ENCODE assay signal across 8 mouse cellular contexts in the genomic region with DNA sequence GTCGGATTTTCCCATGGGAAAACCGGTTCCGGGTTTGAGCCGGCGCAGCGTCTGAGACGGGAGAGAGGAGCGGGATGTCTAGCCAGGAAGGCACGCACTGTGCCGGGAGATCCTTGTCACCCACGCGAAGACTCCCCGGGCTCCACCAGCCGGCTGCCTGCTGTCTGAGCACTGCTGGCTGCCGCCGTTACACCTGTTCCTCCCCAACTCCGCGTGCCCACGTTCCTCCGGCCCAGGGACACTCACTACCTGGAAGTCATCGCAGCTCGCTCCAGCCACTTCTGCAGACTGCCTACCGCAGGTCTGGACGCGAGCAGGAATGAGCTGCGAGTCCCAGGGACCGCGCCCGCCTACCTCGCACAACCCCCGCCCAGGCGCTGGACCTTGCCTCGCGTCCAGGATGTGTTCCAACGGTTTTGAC. TPM values are rescaled to one million over a fixed set of nuclear protein-coding genes. Genes with fewer than 3 reads are reported as not detected.
DNase-seq lines count a peak whose midpoint lies in the region; ATAC-seq lines count a peak whose summit lies in the region.

A gene (minus strand): TSS at position 321 of the 421 bp plus-strand sequence.

- H3K27me3 ChIP-seq in forebrain, embryonic 14.5 days (replicated peaks; ENCODE audit: control insufficient read depth, insufficient read depth, low read length): peaks cover 63% of the 10 kb centered on the region
- H3K27me3 ChIP-seq in midbrain, embryonic 12.5 days: peaks cover 78% of the 10 kb centered on the region

- H3K36me3 ChIP-seq in forebrain, embryonic 14.5 days (ENCODE audit: control insufficient read depth, insufficient read depth, low read length): no peaks in the 10 kb centered on the region
- H3K36me3 ChIP-seq in midbrain, embryonic 12.5 days: no peaks in the 10 kb centered on the region

- 0 out of 2 replicates have a peak, but pooled peaks cover 2% of the 10 kb centered on the region for H3K4me1 ChIP-seq in forebrain, embryonic 14.5 days (ENCODE audit: control insufficient read depth, insufficient read depth, low read length)
- peaks cover 17% of the 10 kb centered on the region; the same call in 1 of the 2 replicates for H3K4me1 ChIP-seq in midbrain, embryonic 12.5 days

- peak within 1 kb of the TSS; percentile 11; the same call in 1 of the 2 replicates for H3K4me3 ChIP-seq in forebrain, embryonic 14.5 days (ENCODE audit: low read depth, low read length)
- H3K4me3 ChIP-seq in midbrain, embryonic 12.5 days: peak within 1 kb of the TSS; percentile 26

- ATAC-seq in forebrain, embryonic 14.5 days: no peak
- no peak for ATAC-seq in midbrain, embryonic 12.5 days (ENCODE audit: low FRiP score, low read depth)

- DNase-seq in kidney, adult 11 months: peak; percentile 5
- DNase-seq in kidney, adult 9 months: no peak
- DNase-seq in MN1 (ENCODE audit: low spot score): peak; percentile 21
- peak; percentile 5 for DNase-seq in forebrain, embryonic 14.5 days (ENCODE audit: low spot score)
- DNase-seq in kidney, postnatal 10 days: peak; percentile 49
- peak; percentile 76 for DNase-seq in yolk sac, embryonic 10.5 days (ENCODE audit: low spot score)
- DNase-seq in cerebellum, postnatal 4 days (ENCODE audit: low spot score in 2 of 2): no peak

- WGBS in forebrain, embryonic 14.5 days: under 1% methylated on average over 35 of the region's 35 CpGs
- WGBS in midbrain, embryonic 12.5 days: under 1% methylated on average over 35 of the region's 35 CpGs

- H3K27ac ChIP-seq in forebrain, embryonic 14.5 days (ENCODE audit: low read depth, low read length): no peak within 1 kb of the TSS
- H3K27ac ChIP-seq in midbrain, embryonic 12.5 days (replicated peaks): no peak within 1 kb of the TSS

- 0 out of 2 replicates have a peak within 1 kb of the TSS, but pooled peaks have one; percentile 13 for H3K9ac ChIP-seq in forebrain, embryonic 14.5 days (ENCODE audit: low read length)
- H3K9ac ChIP-seq in midbrain, embryonic 12.5 days (replicated peaks): no peak within 1 kb of the TSS; the same call in 1 of the 2 replicates

- peak within 1 kb of the TSS; percentile 35; the same call in 1 of the 2 replicates for H3K4me2 ChIP-seq in forebrain, embryonic 14.5 days (ENCODE audit: low read length)
- peak within 1 kb of the TSS; percentile 39 for H3K4me2 ChIP-seq in midbrain, embryonic 12.5 days (replicated peaks)

- H3K9me3 ChIP-seq in forebrain, embryonic 14.5 days (replicated peaks; ENCODE audit: control insufficient read depth, low read length): no peaks in the 10 kb centered on the region
- H3K9me3 ChIP-seq in midbrain, embryonic 12.5 days: no peaks in the 10 kb centered on the region

RNA-seq across cellular contexts. Expression of the gene that starts here (rescaled TPM):
- polyA plus RNA-seq in forebrain, embryonic 14.5 days (2014; fragmentation: Nextera tagmentation; extraction: Ambion mirVana): not detected in 2 replicates
- not detected in 2 replicates for polyA plus RNA-seq in midbrain, embryonic 12.5 days (2016; fragmentation: Nextera tagmentation; extraction: Ambion mirVana)

Comparison
In these comparisons a context has a peak if more than half of its experiments do, and no peak if none do; other contexts are left out.
1. DNase-seq: peak in kidney, adult 11 months (single experiment), MN1 (single experiment), kidney, postnatal 10 days (single experiment) and yolk sac, embryonic 10.5 days (single experiment); none in kidney, adult 9 months (single experiment) and cerebellum, postnatal 4 days (0 of 2).
2. Peak in DNase-seq, H3K4me3 ChIP-seq, H3K9ac ChIP-seq and H3K4me2 ChIP-seq in forebrain, embryonic 14.5 days; RNA of the gene not detected or under 1 TPM.